Mouse (Mus musculus) testis, adult 2 months (tissue): ENCODE measurements at regions not wholly inside any gene's neighbourhood (a gene's known extent, or its start where the extent isn't known, plus 50 kb on each side); places are given as distances from the start of the nearest gene placed in this dataset.

Experiments
- H3K27ac ChIP-seq: fragments of 200-500 bp; 2 replicates; pipeline ENCODE4 v1.5.1; 2012; ENCODE audit warnings: low read depth, low read length; ENCODE audit not compliant: control insufficient read depth, insufficient read depth
- H3K27me3 ChIP-seq: fragments of 200-500 bp; 2 replicates; pipeline ENCODE4 v1.6.1; 2012; ENCODE audit warnings: mild to moderate bottlenecking, low read length, moderate library complexity; ENCODE audit not compliant: control insufficient read depth, insufficient read depth
- H3K36me3 ChIP-seq: fragments of 200-500 bp; 2 replicates; pipeline ENCODE4 v1.6.1; 2012; ENCODE audit warnings: mild to moderate bottlenecking, low read length; ENCODE audit not compliant: control insufficient read depth, insufficient read depth
- H3K4me1 ChIP-seq: fragments of 200-500 bp; 2 replicates; pipeline ENCODE4 v1.6.1; 2012; ENCODE audit warnings: low read length; ENCODE audit not compliant: control insufficient read depth, insufficient read depth
- H3K4me3 ChIP-seq: fragments of 200-500 bp; 2 replicates; pipeline ENCODE4 v1.5.1; 2012; ENCODE audit warnings: low read depth, mild to moderate bottlenecking, low read length, moderate library complexity, mixed read lengths; ENCODE audit not compliant: control insufficient read depth
- CTCF ChIP-seq: fragments of 200-500 bp; IDR thresholded peaks from 2 replicates; pipeline ENCODE4 v1.5.1; 2012; ENCODE audit warnings: low read depth, mild to moderate bottlenecking, inconsistent platforms, low read length, moderate library complexity; ENCODE audit not compliant: control insufficient read depth, insufficient read depth, insufficient replicate concordance
- POLR2A ChIP-seq: fragments of 200-500 bp; IDR thresholded peaks from 2 replicates; pipeline ENCODE4 v1.6.1; 2012; ENCODE audit warnings: low read depth, mild to moderate bottlenecking, inconsistent platforms, low read length, moderate library complexity; ENCODE audit not compliant: control insufficient read depth

DNA sequence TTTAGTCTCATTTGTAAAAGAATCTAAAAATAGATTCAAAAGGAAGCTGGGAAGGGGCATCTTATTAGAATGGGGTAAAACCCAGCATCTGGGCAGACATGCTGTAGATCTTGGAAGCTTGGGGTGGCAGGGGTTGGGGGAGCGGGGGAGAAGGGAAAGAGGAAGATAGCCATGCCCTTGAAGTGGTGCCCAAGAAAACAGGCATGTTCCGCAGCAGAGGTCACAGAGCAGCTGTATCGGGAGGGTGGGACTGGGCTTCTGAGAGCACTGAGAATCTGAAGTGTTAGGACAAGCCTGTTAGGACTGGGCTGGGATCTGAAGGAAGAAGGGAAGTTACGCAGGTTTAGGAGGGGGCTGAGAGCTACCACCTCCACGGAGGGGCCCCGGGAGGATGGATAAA lies 84.4 kb upstream of the Ankrd50 start:
- no peaks in the 10 kb centered on the region for H3K27me3 ChIP-seq
- no peak for TF ChIP-seq CTCF
- no peak for TF ChIP-seq POLR2A
- peaks cover 6% of the 10 kb centered on the region for H3K4me1 ChIP-seq
- no peak overlapping the region for H3K27ac ChIP-seq
- H3K4me3 ChIP-seq, result no peak overlapping the region
- H3K36me3 ChIP-seq, result no peaks in the 10 kb centered on the region

DNA sequence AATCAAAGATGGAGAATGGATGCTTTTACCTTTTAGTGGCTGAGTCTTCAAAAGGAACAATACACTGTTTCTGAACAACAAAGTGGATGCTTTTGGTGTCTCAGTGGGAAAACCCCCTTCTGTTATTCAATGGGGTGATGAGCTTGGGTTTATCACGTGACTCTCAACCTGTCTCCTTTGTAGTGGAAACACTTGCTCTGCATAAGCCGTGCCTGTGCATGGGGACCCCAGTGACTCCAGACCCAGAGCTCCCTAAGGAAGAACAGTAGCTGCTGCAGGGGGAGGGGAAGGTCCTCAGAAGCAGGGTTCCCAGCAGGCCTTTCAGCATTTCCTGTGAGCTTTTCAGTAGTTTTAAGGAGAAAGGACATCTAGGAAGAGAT lies 83.9 kb upstream of the Ankrd50 start:
- Histone ChIP-seq H3K4me3 (no peak overlapping the region), H3K4me1 (peaks cover 6% of the 10 kb centered on the region), H3K27ac (no peak overlapping the region), H3K36me3 (no peaks in the 10 kb centered on the region), H3K27me3 (no peaks in the 10 kb centered on the region)
- TF ChIP-seq CTCF (no peak), POLR2A (no peak)

DNA sequence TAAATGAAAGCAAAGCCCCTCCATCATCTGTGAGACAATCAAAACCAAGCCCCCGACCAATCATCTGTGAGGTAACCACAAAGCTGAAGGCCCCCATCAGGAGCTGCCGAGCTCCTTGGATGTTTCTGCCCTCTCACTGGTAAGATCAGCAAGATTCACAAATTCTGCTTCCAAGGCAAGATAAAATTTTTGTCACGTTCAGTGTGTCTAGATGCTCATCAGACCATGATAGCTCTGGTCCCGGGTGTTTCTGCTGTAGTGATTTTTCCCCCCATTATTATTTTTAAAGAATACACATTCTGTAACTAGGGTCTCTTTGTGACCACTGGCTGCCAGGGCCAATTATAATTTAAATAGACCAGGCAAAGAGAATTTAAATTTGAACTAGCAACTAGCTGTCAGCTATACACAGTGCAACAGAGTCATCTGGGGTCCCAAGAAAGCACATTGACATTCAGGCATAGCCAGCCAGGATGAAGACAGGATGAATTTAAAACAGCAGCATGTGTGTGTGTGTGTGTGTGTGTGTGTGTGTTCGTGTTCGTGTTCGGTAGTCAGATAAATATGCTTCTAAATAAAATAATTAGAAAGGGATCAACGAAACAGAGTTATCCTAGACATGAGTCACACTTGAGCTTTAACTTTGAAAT lies 83.4 kb upstream of the Ankrd50 start:
- Histone ChIP-seq H3K27ac (no peak overlapping the region), H3K36me3 (no peaks in the 10 kb centered on the region)
- TF ChIP-seq POLR2A (no peak), CTCF (no peak)

DNA sequence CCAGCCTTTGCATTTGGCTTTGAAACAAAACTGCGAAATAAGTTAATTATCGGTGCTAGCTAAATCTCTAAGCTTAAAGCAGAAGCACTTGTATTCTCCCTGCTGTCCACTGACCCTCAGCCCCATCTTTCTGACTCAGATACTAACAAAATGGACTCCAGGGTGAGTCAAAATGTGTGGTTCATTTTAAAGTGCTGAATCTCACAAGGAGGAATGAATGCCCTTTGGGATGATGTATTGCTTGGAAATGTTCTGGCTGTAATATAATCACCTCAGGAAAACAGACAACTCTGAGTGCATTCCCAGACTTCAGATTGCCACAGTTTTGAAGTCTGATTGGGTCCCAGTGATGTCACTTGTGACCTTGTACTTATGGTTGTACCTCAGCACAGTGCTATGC lies 81.9 kb upstream of the Ankrd50 start:
- Histone ChIP-seq H3K27ac (no peak overlapping the region), H3K4me1 (peaks cover 6% of the 10 kb centered on the region), H3K36me3 (no peaks in the 10 kb centered on the region), H3K27me3 (no peaks in the 10 kb centered on the region), H3K4me3 (no peak overlapping the region)
- TF ChIP-seq CTCF (no peak), POLR2A (no peak)

More for the DNA sequence above, 83.4 kb upstream of the Ankrd50 start:
- peaks cover 6% of the 10 kb centered on the region for H3K4me1 ChIP-seq
- H3K4me3 ChIP-seq, result no peak overlapping the region
- no peaks in the 10 kb centered on the region for H3K27me3 ChIP-seq

DNA sequence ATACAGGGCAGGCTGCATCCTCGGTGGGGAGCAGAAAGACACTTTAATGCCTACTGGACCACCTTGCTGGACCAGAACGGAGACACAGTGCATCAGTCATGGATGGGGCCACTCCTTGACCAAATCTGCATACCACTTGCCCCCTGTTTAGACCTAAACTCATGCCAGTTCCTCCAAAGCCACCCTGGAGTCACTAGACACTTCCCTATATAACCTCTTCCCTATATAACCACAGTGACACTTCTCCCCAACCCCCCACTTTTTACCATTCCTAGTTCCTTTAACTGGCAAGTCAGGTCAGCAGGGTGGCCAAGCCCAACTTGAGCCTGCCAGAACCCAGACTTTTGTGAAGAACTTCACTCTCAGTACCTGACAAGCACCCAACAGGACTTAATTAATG lies 80.2 kb upstream of the Ankrd50 start:
- no peaks in the 10 kb centered on the region for H3K36me3 ChIP-seq
- H3K27me3 ChIP-seq, result no peaks in the 10 kb centered on the region
- H3K4me1 ChIP-seq, result peaks cover 6% of the 10 kb centered on the region
- no peak for TF ChIP-seq POLR2A
- no peak for TF ChIP-seq CTCF
- H3K27ac ChIP-seq, result no peak overlapping the region
- H3K4me3 ChIP-seq, result no peak overlapping the region

DNA sequence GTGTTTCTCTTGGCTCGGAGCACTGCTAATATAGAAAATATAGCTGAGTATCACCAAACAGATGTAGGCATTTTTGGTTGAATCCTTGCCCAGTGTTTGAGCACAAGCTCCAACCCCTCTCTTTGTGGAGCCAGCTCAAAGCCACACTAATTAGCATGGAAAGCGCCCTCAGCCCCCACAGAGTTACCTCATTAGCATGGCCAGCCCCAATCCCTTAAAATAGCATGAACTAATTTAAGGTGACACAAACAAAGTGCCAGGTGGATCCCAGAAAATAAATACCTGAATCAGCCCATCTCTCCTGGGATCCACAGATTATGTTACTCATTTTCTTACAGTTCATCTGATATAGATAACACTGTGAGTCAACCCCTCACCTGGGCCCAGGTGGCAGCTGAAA lies 79.7 kb upstream of the Ankrd50 start:
- Histone ChIP-seq H3K4me3 (no peak overlapping the region), H3K36me3 (no peaks in the 10 kb centered on the region), H3K27me3 (no peaks in the 10 kb centered on the region), H3K27ac (no peak overlapping the region), H3K4me1 (peaks cover 5% of the 10 kb centered on the region)
- TF ChIP-seq CTCF (no peak), POLR2A (no peak)

DNA sequence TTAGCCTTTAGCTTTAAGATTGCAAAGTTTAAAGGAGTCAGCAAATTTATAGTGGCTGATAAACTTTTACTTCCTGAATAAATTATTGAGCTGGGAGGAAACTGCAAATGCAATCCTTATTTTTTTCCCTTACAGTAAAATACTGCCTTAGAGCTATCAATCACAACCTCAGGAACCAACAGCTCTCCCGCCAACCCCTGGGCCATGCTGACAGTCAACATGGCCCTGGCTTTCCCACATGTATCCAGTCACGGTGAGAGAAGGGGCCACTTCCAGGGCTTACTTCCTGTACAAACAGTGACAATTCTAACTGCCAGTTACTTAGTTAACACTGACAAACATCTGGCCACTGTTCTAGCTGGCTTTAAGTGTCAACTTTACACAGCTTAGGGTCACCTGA lies 76.5 kb upstream of the Ankrd50 start:
- H3K27me3 ChIP-seq, result no peaks in the 10 kb centered on the region
- TF ChIP-seq CTCF, result no peak
- TF ChIP-seq POLR2A, result no peak
- H3K27ac ChIP-seq, result no peak overlapping the region
- no peaks in the 10 kb centered on the region for H3K36me3 ChIP-seq
- H3K4me3 ChIP-seq, result no peak overlapping the region
- peaks cover 6% of the 10 kb centered on the region for H3K4me1 ChIP-seq

DNA sequence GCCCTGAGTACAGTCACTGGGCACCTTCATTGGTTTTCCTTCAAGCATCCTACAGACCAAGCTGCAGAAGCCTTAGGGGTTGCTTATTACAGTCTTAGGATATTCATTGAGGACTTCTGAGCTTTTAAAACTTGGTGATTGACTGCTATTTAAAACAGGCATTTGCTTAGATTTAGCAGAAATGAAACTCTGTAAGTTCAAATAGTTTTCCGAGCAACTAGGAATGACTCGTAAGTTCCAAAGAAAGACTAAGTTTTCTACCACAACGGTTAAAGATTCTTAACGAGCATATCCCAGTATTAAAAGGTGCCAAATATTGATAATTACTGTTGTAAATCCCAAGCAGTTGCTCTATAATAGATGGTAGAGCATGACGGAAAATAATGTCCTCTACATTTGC lies 71.3 kb upstream of the Ankrd50 start:
- no peaks in the 10 kb centered on the region for H3K27me3 ChIP-seq

More for the DNA sequence above, 71.3 kb upstream of the Ankrd50 start:
- no peaks in the 10 kb centered on the region for H3K36me3 ChIP-seq
- peaks cover 6% of the 10 kb centered on the region for H3K4me1 ChIP-seq
- TF ChIP-seq POLR2A, result no peak
- no peak for TF ChIP-seq CTCF
- H3K4me3 ChIP-seq, result no peak overlapping the region
- no peak overlapping the region for H3K27ac ChIP-seq
